Mouse (Mus musculus) erythroid progenitor cell, adult 5-6 weeks (primary cell): Measurements from ENCODE around the gene Morf4l1. TPM values are rescaled to one million over a fixed set of nuclear protein-coding genes. Genes with fewer than 3 reads are reported as not detected.
"Not testable (repeated sequence)": the region's sequence is repeated elsewhere in the genome, so short reads cannot be mapped to it uniquely, and the experiment has no call there.

ENCODE experiments used
- ATAC-seq: replicated peaks from 2 replicates; pipeline ENCODE4 v1.8.0; 2016; ENCODE audit warnings: moderate number of reproducible peaks, mild to moderate bottlenecking, moderate TSS enrichment, inconsistent platforms; ENCODE audit not compliant: poor library complexity, low FRiP score, severe bottlenecking
- total RNA-seq, 2 experiments: library from RNA; stranded (forward) in 1 of 2; stranded (reverse) in 1 of 2; fragments of 150-400 nt in 1 of 2; fragments of 186-747, 209-891 nt in 1 of 2; gene quantifications; 2 replicates each; pipeline versions ENCODE4 v1.2.3 to v1.2.4; 2015 to 2017; ENCODE audit warnings: low replicate concordance in 2 of 2

Gene Morf4l1
- total RNA-seq, 2 experiments from 2014 or later, result 144 to 231 TPM

GRCm38 (mm10) chr9:90070174-90070573, 44.4 kb downstream of the Morf4l1 start:
- no peak for ATAC-seq

DNA sequence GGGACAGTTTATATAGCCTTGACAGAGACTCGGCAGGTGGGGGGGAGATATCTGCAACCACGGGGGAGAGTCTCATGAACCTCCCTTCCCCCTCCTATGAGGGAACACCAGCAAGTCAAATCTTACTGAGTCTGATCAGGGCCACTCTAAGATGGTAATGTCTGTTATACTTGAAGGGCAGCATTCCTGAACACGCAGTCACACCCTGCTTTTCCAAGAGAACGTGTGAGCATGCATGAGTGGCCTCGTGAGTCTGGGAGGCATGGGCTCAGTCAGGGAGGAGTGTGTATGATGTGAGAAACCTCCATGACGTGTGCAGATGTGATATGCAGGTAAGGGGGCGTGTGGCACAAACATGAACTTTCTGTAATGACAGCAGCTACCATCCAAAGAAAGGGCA, 45.1 kb downstream of the Morf4l1 start:
- no peak for ATAC-seq

GRCm38 (mm10) chr9:90068786-90069185, 45.8 kb downstream of the Morf4l1 start:
- ATAC-seq, result no peak

GRCm38 (mm10) chr9:90067341-90067740, 47.2 kb downstream of the Morf4l1 start:
- no peak for ATAC-seq

DNA sequence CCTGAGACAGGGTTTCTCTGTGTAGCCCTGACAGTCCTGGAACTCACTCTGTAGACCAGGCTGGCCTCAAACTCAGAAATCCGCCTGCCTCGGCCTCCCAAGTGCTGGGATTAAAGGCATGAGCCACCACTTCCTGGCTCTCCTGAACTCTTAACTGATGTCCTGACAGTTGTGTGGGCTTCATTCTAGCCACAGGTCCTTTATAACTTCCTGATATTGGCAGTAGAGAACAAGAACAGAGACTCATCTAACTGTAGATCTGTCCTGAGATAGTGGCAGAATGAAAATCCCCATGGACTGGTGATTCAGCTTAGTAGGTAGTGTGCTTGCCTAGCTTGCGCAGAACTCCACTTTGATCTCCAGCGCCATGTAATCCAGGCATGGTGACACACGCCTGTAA, 53.6 kb downstream of the Morf4l1 start:
- not testable (repeated sequence) for ATAC-seq

DNA sequence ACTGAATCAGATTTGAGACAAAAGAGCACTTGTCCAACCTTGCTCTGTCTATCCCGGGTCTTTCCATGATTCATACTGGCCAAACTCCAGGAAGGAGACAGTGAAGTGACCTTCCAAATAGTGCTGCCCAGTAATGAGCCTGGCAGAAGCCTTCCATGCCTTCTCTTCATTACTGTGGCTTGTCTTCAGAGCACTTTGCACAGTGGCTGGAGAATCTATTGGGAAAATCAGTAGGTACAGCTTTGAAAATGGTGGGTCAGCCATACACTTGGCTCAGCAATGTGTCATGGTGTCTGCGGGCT, 54.0 kb downstream of the Morf4l1 start:
- ATAC-seq, result no peak

DNA sequence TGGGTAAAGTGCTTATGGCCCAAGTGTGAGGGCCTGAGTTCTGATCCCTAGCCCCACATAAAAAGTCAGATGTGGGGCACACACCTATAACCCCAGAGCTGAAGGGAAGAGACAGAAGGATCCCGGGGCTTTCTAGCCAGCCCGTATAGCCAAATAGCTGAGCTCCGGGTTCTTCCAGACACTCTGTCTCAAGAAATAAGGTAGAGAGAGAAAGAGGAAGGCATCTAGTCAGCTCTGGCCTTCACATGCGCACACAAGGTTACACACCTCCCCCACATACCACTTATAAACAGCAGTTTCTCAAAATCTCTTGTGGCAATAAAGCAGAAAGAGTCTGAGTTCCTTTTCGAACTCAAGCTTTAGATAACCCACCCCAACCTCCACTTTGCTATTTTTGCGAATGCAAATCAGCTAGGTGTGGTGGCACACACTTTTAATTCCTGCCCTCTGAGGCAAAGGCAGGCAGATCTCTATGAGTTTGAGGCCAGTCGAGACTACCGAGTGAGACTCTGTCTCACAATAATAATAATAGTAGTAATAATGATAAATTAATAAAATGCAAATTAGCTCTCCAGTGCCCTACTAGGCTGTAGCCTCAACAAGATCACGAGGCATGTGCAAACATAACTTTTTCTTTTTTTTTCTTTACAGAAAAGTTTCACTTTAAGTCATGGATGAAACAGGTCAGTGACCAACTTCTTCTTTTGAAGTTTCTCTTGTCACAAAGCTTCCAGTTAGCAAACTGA, 54.6 kb downstream of the Morf4l1 start:
- no peak for ATAC-seq

DNA sequence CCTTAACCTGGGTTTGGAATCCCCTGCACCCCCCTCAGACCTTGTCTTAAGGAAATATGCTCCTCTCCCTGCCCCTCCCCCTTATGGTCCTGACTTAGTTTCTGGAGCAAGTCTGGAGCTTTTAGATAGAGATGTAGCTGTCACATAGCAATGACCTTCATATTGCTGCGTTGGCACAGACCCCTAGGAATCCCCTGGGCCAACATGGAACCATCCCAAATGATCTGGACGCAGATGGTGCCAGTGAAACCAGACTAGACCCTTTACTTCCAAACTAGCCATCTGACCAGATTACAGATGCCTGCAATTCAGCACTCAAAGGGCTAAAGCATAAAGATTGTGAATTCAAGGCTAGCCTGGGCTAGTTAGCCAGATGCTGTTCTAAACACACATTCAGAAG, 57.9 kb downstream of the Morf4l1 start:
- no peak for ATAC-seq

DNA sequence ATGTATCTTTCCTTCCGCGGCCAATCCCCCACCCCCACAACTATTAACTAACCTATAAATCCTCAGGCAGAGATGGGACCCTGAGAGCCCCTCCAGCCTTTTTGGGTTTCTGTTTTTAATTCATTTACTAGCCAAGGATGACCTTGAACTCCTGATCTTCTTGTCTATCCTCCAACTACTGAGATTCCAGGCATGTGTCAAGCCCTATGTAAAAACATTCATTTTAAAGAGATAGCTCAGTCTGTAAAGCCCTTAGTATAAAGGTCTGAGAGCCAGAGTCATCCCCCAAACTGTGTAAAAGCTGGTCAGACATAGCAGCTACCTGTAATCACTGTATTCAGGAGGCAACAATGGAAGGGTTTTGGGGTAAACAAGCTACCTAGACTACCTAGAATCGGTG, 58.7 kb downstream of the Morf4l1 start:
- no peak for ATAC-seq

GRCm38 (mm10) chr9:90055409-90055808, 59.2 kb downstream of the Morf4l1 start:
- no peak for ATAC-seq

DNA sequence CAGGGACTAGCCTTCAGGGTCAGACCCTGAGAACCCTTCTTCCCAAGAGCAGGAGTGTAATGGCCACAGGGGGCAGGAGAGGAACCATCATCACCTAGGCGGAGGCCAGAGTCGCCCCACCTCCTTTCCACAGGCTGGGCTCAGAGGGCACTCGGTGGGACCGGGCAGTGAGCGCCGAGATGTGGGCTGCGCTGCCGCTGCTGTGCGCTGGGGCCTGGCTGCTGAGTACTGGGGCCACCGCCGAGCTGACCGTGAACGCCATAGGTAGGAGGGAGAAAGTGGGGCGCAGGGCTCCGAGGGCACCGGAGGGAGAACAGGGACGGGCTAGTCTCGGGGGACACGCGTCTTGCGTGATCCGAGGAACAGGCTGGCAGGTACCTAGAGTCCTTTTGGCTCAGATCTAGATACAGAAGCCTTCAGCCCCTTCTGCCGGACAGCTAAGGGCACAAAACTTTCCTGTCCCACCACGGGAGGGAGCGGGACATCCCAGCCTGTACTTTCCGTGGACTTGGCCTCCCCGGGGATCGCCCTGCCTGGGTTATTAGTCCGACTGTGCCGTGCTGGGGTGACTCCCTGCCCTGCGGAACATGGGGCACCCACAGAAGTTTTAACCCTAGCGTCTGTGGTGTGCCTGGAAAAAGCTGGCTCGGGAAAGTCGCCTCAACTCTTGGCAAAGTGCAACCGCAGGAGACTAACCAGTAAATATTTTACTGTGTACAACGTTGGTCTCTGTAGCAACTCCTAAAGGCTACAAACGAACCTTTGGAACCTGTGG, 60.0 kb downstream of the Morf4l1 start:
- no peak for ATAC-seq

- no peak for ATAC-seq
Observed at GRCm38 (mm10) chr9:90053852-90054251, 60.7 kb downstream of the Morf4l1 start, which contains the start of gene Ctsh. Gene Ctsh (plus strand): TSS chr9:90054152.

GRCm38 (mm10) chr9:90047937-90048627, 66.5 kb downstream of the Morf4l1 start:
- ATAC-seq, result no peak

- no peak for ATAC-seq
Observed at GRCm38 (mm10) chr9:90045191-90045590, 69.4 kb downstream of the Morf4l1 start.

DNA sequence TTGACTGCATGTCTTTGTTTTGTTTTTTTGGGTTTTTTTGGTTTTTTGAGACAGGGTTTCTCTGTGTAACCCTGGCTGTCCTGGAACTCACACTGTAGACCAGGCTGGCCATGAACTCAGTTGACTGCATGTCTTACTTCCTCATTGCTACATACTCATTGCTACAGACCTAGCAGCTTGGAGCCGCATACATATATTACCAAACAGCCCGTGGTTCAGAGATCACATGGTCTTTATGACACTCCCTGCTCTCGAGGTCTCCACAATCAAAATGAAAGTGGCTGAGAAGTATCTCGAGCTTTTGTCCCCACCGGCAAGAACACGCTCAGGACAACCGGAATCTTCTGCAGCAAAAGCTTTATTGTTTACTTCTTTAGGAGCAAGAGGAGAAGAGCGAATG, 71.7 kb downstream of the Morf4l1 start:
- ATAC-seq, result not testable (repeated sequence)

Other genes with a start within 250 kb of the Morf4l1 start
- not detected in 2 replicates for gene Rasgrf1, start 204.9 kb downstream of the Morf4l1 start, total RNA-seq (2015; ENCODE audit: low replicate concordance)
- gene Rasgrf1, start 204.9 kb downstream of the Morf4l1 start, total RNA-seq (2017; ENCODE audit: low replicate concordance), result not detected in 2 replicates
- gene Ctsh, start 60.6 kb downstream of the Morf4l1 start, total RNA-seq (2015; ENCODE audit: low replicate concordance), result 44.7 and 53.2 TPM in 2 replicates
- gene Ctsh, start 60.6 kb downstream of the Morf4l1 start, total RNA-seq (2017; ENCODE audit: low replicate concordance), result 21.3 and 23.9 TPM in 2 replicates
- not detected in 2 replicates for gene Adamts7, start 48.3 kb upstream of the Morf4l1 start, total RNA-seq (2015; ENCODE audit: low replicate concordance)
- not detected in 2 replicates for gene Adamts7, start 48.3 kb upstream of the Morf4l1 start, total RNA-seq (2017; ENCODE audit: low replicate concordance)
- gene Tbc1d2b, start 156.0 kb upstream of the Morf4l1 start, total RNA-seq (2015; ENCODE audit: low replicate concordance), result 54.4 and 68.7 TPM in 2 replicates
- gene Tbc1d2b, start 156.0 kb upstream of the Morf4l1 start, total RNA-seq (2017; ENCODE audit: low replicate concordance), result 37.4 and 44.0 TPM in 2 replicates